Mouse (Mus musculus) forebrain, embryonic 11.5 days (tissue): ENCODE results near the gene Jade1. TPM values are rescaled to one million over a fixed set of nuclear protein-coding genes. Genes with fewer than 3 reads are reported as not detected.

ENCODE experiments used
- ATAC-seq: fragments of 200-750 bp; cut with Nextera tagmentation; replicated peaks from 2 replicates; pipeline ENCODE4 v1.8.0; 2017; ENCODE audit warnings: moderate TSS enrichment; ENCODE audit not compliant: low FRiP score
- DNase-seq: peaks from one replicate; pipeline ENCODE4 v3.0.0-alpha.2; 2017; ENCODE audit warnings: low spot score
- H3K27ac ChIP-seq: fragments of 300-500 bp; sonication (generic); 2 replicates; pipeline ENCODE4 v1.5.1; 2014; ENCODE audit warnings: low read depth, low read length
- H3K27me3 ChIP-seq: fragments of 300-500 bp; sonication (generic); 2 replicates; pipeline ENCODE4 v1.6.1; 2014; ENCODE audit warnings: mild to moderate bottlenecking, low read length, mixed read lengths; ENCODE audit not compliant: control insufficient read depth, insufficient read depth
- H3K36me3 ChIP-seq: fragments of 300-500 bp; sonication (generic); 2 replicates; pipeline ENCODE4 v1.6.1; 2014; ENCODE audit warnings: mild to moderate bottlenecking, low read length, moderate library complexity, mixed read lengths; ENCODE audit not compliant: control insufficient read depth, insufficient read depth
- H3K4me1 ChIP-seq: fragments of 300-500 bp; sonication (generic); replicated peaks from 2 replicates; pipeline ENCODE4 v1.6.1; 2014; ENCODE audit warnings: low read length, mixed read lengths; ENCODE audit not compliant: control insufficient read depth, insufficient read depth
- H3K4me2 ChIP-seq: fragments of 300-500 bp; sonication (generic); 2 replicates; pipeline ENCODE4 v1.6.1; 2014; ENCODE audit warnings: low read depth, mild to moderate bottlenecking, low read length, moderate library complexity, mixed read lengths; ENCODE audit not compliant: severe bottlenecking
- H3K4me3 ChIP-seq: fragments of 300-500 bp; sonication (generic); 2 replicates; pipeline ENCODE4 v1.5.1; 2014; ENCODE audit warnings: low read depth, low read length
- H3K9ac ChIP-seq: fragments of 300-500 bp; sonication (generic); 2 replicates; pipeline ENCODE4 v1.6.1; 2014; ENCODE audit warnings: low read length
- H3K9me3 ChIP-seq: fragments of 300-500 bp; sonication (generic); 2 replicates; pipeline ENCODE4 v1.6.1; 2016; ENCODE audit warnings: low read length, mixed read lengths; ENCODE audit not compliant: control insufficient read depth
- WGBS: fragments of 180-500 bp; shearing (Covaris S2); extraction: QIAGEN DNeasy Blood & Tissue Kit; methylation state at CpG from one replicate; pipeline ENCODE4 v1.1.7; 2014; 5-methylcytosine and 5-hydroxymethylcytosine counted together
- polyA plus RNA-seq: library from polyadenylated mRNA; unstranded; fragments of >200 nt; fragmentation: Nextera tagmentation; extraction: Ambion mirVana; gene quantifications from 2 replicates; pipeline ENCODE4 v1.2.1, GENCODE M21; 2014

Jade1 gene
- polyA plus RNA-seq, 1 experiment from 2014 or later, result 22.4 TPM

GRCm38 (mm10) chr3:41533660-41534059, 21.9 kb upstream of the Jade1 start:
- no peak overlapping the region for H3K27ac ChIP-seq
- H3K4me2 ChIP-seq, result no peak overlapping the region
- H3K36me3 ChIP-seq, result no peaks in the 10 kb centered on the region
- H3K4me1 ChIP-seq, result 0 out of 2 replicates have a peak, but pooled peaks cover 2% of the 10 kb centered on the region
- H3K9ac ChIP-seq, result no peak overlapping the region
- no peak overlapping the region for H3K4me3 ChIP-seq
- ATAC-seq (no peak), DNase-seq (no peak)
- WGBS, result 77% methylated on average over 7 of the region's 7 CpGs
- no peaks in the 10 kb centered on the region for H3K27me3 ChIP-seq
- no peaks in the 10 kb centered on the region for H3K9me3 ChIP-seq

- Histone ChIP-seq H3K27ac (no peak overlapping the region), H3K4me1 (no peaks in the 10 kb centered on the region), H3K4me2 (no peak overlapping the region), H3K27me3 (no peaks in the 10 kb centered on the region), H3K4me3 (no peak overlapping the region), H3K36me3 (no peaks in the 10 kb centered on the region), H3K9me3 (no peaks in the 10 kb centered on the region), H3K9ac (no peak overlapping the region)
- no peak for ATAC-seq
- 88% methylated on average over 2 of the region's 2 CpGs for WGBS
- no peak for DNase-seq
These were observed 17.6 kb upstream of the Jade1 start for GRCm38 (mm10) chr3:41537957-41538356.

- Histone ChIP-seq H3K4me3 (no peak overlapping the region), H3K9ac (no peak overlapping the region), H3K4me2 (no peak overlapping the region), H3K36me3 (no peaks in the 10 kb centered on the region), H3K27me3 (no peaks in the 10 kb centered on the region), H3K27ac (no peak overlapping the region), H3K9me3 (no peaks in the 10 kb centered on the region), H3K4me1 (no peaks in the 10 kb centered on the region)
- DNase-seq, result no peak
- ATAC-seq, result no peak
- 86% methylated on average over 3 of the region's 3 CpGs for WGBS
These were observed 14.2 kb upstream of the Jade1 start for GRCm38 (mm10) chr3:41541313-41541712.

- 61% methylated on average over 7 of the region's 7 CpGs for WGBS
- Histone ChIP-seq H3K27ac (no peak overlapping the region), H3K9me3 (no peaks in the 10 kb centered on the region), H3K4me2 (no peak overlapping the region), H3K27me3 (no peaks in the 10 kb centered on the region), H3K4me3 (no peak overlapping the region), H3K4me1 (no peaks in the 10 kb centered on the region), H3K9ac (no peak overlapping the region), H3K36me3 (no peaks in the 10 kb centered on the region)
- DNase-seq (no peak), ATAC-seq (no peak)
These were observed 11.1 kb upstream of the Jade1 start for GRCm38 (mm10) chr3:41544451-41544850.

- H3K9ac ChIP-seq, result no peak overlapping the region
- H3K4me1 ChIP-seq, result no peaks in the 10 kb centered on the region
- no peak for ATAC-seq
- DNase-seq, result no peak
- no peak overlapping the region for H3K4me3 ChIP-seq
- no peaks in the 10 kb centered on the region for H3K9me3 ChIP-seq
- H3K27me3 ChIP-seq, result no peaks in the 10 kb centered on the region
- WGBS, result 95% methylated on average over 5 of the region's 5 CpGs
- no peak overlapping the region for H3K4me2 ChIP-seq
- no peaks in the 10 kb centered on the region for H3K36me3 ChIP-seq
- no peak overlapping the region for H3K27ac ChIP-seq
These were observed 8.2 kb upstream of the Jade1 start for GRCm38 (mm10) chr3:41547289-41547688.

- no peak for ATAC-seq
- no peak for DNase-seq
These were observed 7.3 kb upstream of the Jade1 start for GRCm38 (mm10) chr3:41548238-41548637.

GRCm38 (mm10) chr3:41551671-41552070, 3.9 kb upstream of the Jade1 start:
- no peaks in the 10 kb centered on the region; the same call in 1 of the 2 replicates for H3K9me3 ChIP-seq
- H3K4me1 ChIP-seq, result no peaks in the 10 kb centered on the region
- H3K27me3 ChIP-seq, result no peaks in the 10 kb centered on the region
- no peak for ATAC-seq
- DNase-seq, result no peak
- no peak overlapping the region for H3K4me2 ChIP-seq
- 60% methylated on average over 3 of the region's 3 CpGs for WGBS
- H3K4me3 ChIP-seq, result no peak overlapping the region
- H3K27ac ChIP-seq, result no peak overlapping the region
- H3K36me3 ChIP-seq, result no peaks in the 10 kb centered on the region
- H3K9ac ChIP-seq, result no peak overlapping the region

More at GRCm38 (mm10) chr3:41548238-41548637, 7.3 kb upstream of the Jade1 start:
- Histone ChIP-seq H3K9ac (no peak overlapping the region), H3K27ac (no peak overlapping the region), H3K36me3 (no peaks in the 10 kb centered on the region), H3K27me3 (no peaks in the 10 kb centered on the region), H3K4me3 (no peak overlapping the region), H3K9me3 (no peaks in the 10 kb centered on the region), H3K4me2 (no peak overlapping the region), H3K4me1 (no peaks in the 10 kb centered on the region)
- WGBS, result 86% methylated on average over 4 of the region's 4 CpGs

- WGBS, result 69% methylated on average over 11 of the region's 11 CpGs
- no peaks in the 10 kb centered on the region for H3K4me1 ChIP-seq
- H3K4me3 ChIP-seq, result no peak overlapping the region
- DNase-seq, result no peak
- H3K9ac ChIP-seq, result no peak overlapping the region
- H3K36me3 ChIP-seq, result no peaks in the 10 kb centered on the region
- no peaks in the 10 kb centered on the region; the same call in 1 of the 2 replicates for H3K9me3 ChIP-seq
- no peak overlapping the region for H3K4me2 ChIP-seq
- no peaks in the 10 kb centered on the region for H3K27me3 ChIP-seq
- no peak overlapping the region for H3K27ac ChIP-seq
- no peak for ATAC-seq
These were observed 2.6 kb upstream of the Jade1 start for GRCm38 (mm10) chr3:41552777-41553548.

GRCm38 (mm10) chr3:41553681-41554080, 1.9 kb upstream of the Jade1 start:
- WGBS, result 89% methylated on average over 4 of the region's 4 CpGs
- Histone ChIP-seq H3K4me1 (no peaks in the 10 kb centered on the region), H3K27me3 (no peaks in the 10 kb centered on the region), H3K4me3 (no peak overlapping the region), H3K9me3 (no peaks in the 10 kb centered on the region; the same call in 1 of the 2 replicates), H3K9ac (no peak overlapping the region), H3K4me2 (no peak overlapping the region), H3K36me3 (no peaks in the 10 kb centered on the region), H3K27ac (no peak overlapping the region)
- no peak for DNase-seq
- ATAC-seq, result no peak
